Mouse (Mus musculus) left cerebral cortex, adult 9 months (tissue): ENCODE data around the gene Cul4a.

Source experiments
- DNase-seq, 2 experiments: peaks; one replicate each; pipeline ENCODE4 v3.0.0; 2022; ENCODE audit warnings: low spot score in 2 of 2

The Cul4a gene

GRCm38 (mm10) chr8:13179482-13179881 is 74.1 kb downstream of the Cul4a start:
- no peak for DNase-seq

GRCm38 (mm10) chr8:13179948-13180347 is 74.5 kb downstream of the Cul4a start:
- no peak for DNase-seq

- DNase-seq = no peak
Observed at GRCm38 (mm10) chr8:13180408-13180807, 75.0 kb downstream of the Cul4a start.

GRCm38 (mm10) chr8:13180911-13181690 is 75.7 kb downstream of the Cul4a start:
- DNase-seq = no peak

GRCm38 (mm10) chr8:13181691-13181976 is 76.2 kb downstream of the Cul4a start:
- DNase-seq = no peak

- no peak for DNase-seq
Observed at GRCm38 (mm10) chr8:13186819-13187218, 81.4 kb downstream of the Cul4a start.

- no peak for DNase-seq
Observed at GRCm38 (mm10) chr8:13187229-13187628, 81.8 kb downstream of the Cul4a start.

- DNase-seq = no peak
Observed at GRCm38 (mm10) chr8:13187638-13188037, 82.2 kb downstream of the Cul4a start.

GRCm38 (mm10) chr8:13188052-13188555 is 82.7 kb downstream of the Cul4a start:
- no peak for DNase-seq

- no peak for DNase-seq
Observed at GRCm38 (mm10) chr8:13188857-13189256, 83.4 kb downstream of the Cul4a start.

- DNase-seq = no peak
Observed at GRCm38 (mm10) chr8:13190235-13190634, 84.8 kb downstream of the Cul4a start.

GRCm38 (mm10) chr8:13194818-13195217 is 89.4 kb downstream of the Cul4a start:
- no peak for DNase-seq

GRCm38 (mm10) chr8:13197493-13197892 is 92.1 kb downstream of the Cul4a start:
- no peak for DNase-seq
